Mouse (Mus musculus) hindbrain, postnatal 0 days (tissue): Measurements from ENCODE around the gene Ctcfl. TPM values are rescaled to one million over a fixed set of nuclear protein-coding genes. Genes with fewer than 3 reads are reported as not detected.
A peak's percentile ranks its signal among the peaks of the same experiment; 100 is the strongest.

Experiments used
- ATAC-seq: fragments of 200-750 bp; cut with Nextera tagmentation; 2 replicates; pipeline ENCODE4 v1.8.0; 2017; ENCODE audit warnings: mild to moderate bottlenecking, moderate TSS enrichment, moderate library complexity
- DNase-seq: peaks from one replicate; pipeline ENCODE4 v3.0.0-alpha.2; 2015; ENCODE audit warnings: low spot score
- H3K27ac ChIP-seq: fragments of 300-500 bp; sonication (generic); 2 replicates; pipeline ENCODE4 v1.5.1; 2014; ENCODE audit warnings: mild to moderate bottlenecking
- H3K27me3 ChIP-seq: fragments of 300-500 bp; sonication (generic); 2 replicates; pipeline ENCODE4 v1.6.1; 2014; ENCODE audit warnings: low read length, mixed read lengths; ENCODE audit not compliant: insufficient read depth
- H3K36me3 ChIP-seq: fragments of 300-500 bp; sonication (generic); 2 replicates; pipeline ENCODE4 v1.6.1; 2014; ENCODE audit warnings: low read length, mixed read lengths; ENCODE audit not compliant: insufficient read depth
- H3K4me1 ChIP-seq: fragments of 300-500 bp; sonication (generic); 2 replicates; pipeline ENCODE4 v1.6.1; 2014; ENCODE audit warnings: antibody characterized with exemption, low read length, mixed read lengths; ENCODE audit not compliant: insufficient read depth
- H3K4me2 ChIP-seq: fragments of 300-500 bp; sonication (generic); 2 replicates; pipeline ENCODE4 v1.6.1; 2014; ENCODE audit warnings: low read depth, mild to moderate bottlenecking, low read length, moderate library complexity, mixed read lengths
- H3K4me3 ChIP-seq: fragments of 300-500 bp; sonication (generic); 2 replicates; pipeline ENCODE4 v1.5.1; 2014; ENCODE audit warnings: low read length
- H3K9ac ChIP-seq: fragments of 300-500 bp; sonication (generic); replicated peaks from 2 replicates; pipeline ENCODE4 v1.6.1; 2014; ENCODE audit warnings: mild to moderate bottlenecking, low read length, moderate library complexity, mixed read lengths
- H3K9me3 ChIP-seq: fragments of 300-500 bp; sonication (generic); 2 replicates; pipeline ENCODE4 v1.6.1; 2016; ENCODE audit warnings: low read length, mixed read lengths
- CTCF ChIP-seq: IDR thresholded peaks from 2 replicates; pipeline ENCODE4 v1.5.1; 2016; ENCODE audit warnings: antibody characterized with exemption, control low read depth, low read depth
- WGBS: fragments of 180-500 bp; shearing (Covaris S2); extraction: QIAGEN DNeasy Blood & Tissue Kit; methylation state at CpG from one replicate; pipeline ENCODE4 v1.1.7; 2014; 5-methylcytosine and 5-hydroxymethylcytosine counted together
- polyA plus RNA-seq: library from polyadenylated mRNA; unstranded; fragments of >200 nt; fragmentation: Nextera tagmentation; extraction: Ambion mirVana; gene quantifications from 2 replicates; pipeline ENCODE4 v1.2.1, GENCODE M21; 2015
- total RNA-seq: library from RNA; depleted of rRNA; stranded (reverse); fragments of >200 nt; gene quantifications from 2 replicates; pipeline ENCODE4 v1.2.3, GENCODE M21; 2014

The Ctcfl gene
- total and polyA plus RNA-seq, 2 experiments from 2014 or later: not detected

GRCm38 (mm10) chr2:173159354-173160311, 40.3 kb upstream of the Ctcfl start:
- peak; percentile 90 for TF ChIP-seq CTCF
- Histone ChIP-seq H3K27me3 (no peaks in the 10 kb centered on the region), H3K27ac (peak overlapping the region; percentile 1; the same call in 1 of the 2 replicates), H3K4me3 (no peak overlapping the region), H3K9me3 (no peaks in the 10 kb centered on the region), H3K9ac (no peak overlapping the region), H3K4me2 (no peak overlapping the region), H3K36me3 (no peaks in the 10 kb centered on the region), H3K4me1 (no peaks in the 10 kb centered on the region)
- WGBS: 49% methylated on average over 24 of the region's 24 CpGs
- ATAC-seq: peak; percentile 91
- peak; percentile 86 for DNase-seq

GRCm38 (mm10) chr2:173158390-173159055, 39.2 kb upstream of the Ctcfl start:
- H3K27me3 ChIP-seq: no peaks in the 10 kb centered on the region
- DNase-seq: no peak
- no peak overlapping the region for H3K9ac ChIP-seq
- no peaks in the 10 kb centered on the region for H3K4me1 ChIP-seq
- H3K27ac ChIP-seq: no peak overlapping the region
- no peaks in the 10 kb centered on the region for H3K36me3 ChIP-seq
- TF ChIP-seq CTCF: no peak
- no peak overlapping the region for H3K4me2 ChIP-seq
- ATAC-seq: no peak
- no peaks in the 10 kb centered on the region for H3K9me3 ChIP-seq
- 86% methylated on average over 19 of the region's 19 CpGs for WGBS
- H3K4me3 ChIP-seq: no peak overlapping the region

- no peaks in the 10 kb centered on the region for H3K9me3 ChIP-seq
- no peak overlapping the region for H3K4me3 ChIP-seq
- no peaks in the 10 kb centered on the region for H3K4me1 ChIP-seq
- H3K36me3 ChIP-seq: no peaks in the 10 kb centered on the region
- 95% methylated on average over 4 of the region's 4 CpGs for WGBS
- no peak for TF ChIP-seq CTCF
- no peaks in the 10 kb centered on the region for H3K27me3 ChIP-seq
- H3K27ac ChIP-seq: no peak overlapping the region
- ATAC-seq (no peak), DNase-seq (no peak)
- H3K4me2 ChIP-seq: no peak overlapping the region
- no peak overlapping the region for H3K9ac ChIP-seq
Measured at GRCm38 (mm10) chr2:173157871-173158270, 38.5 kb upstream of the Ctcfl start.

GRCm38 (mm10) chr2:173157376-173157775, 38.1 kb upstream of the Ctcfl start:
- no peaks in the 10 kb centered on the region for H3K27me3 ChIP-seq
- no peak for ATAC-seq
- H3K36me3 ChIP-seq: no peaks in the 10 kb centered on the region
- WGBS: 64% methylated on average over 4 of the region's 4 CpGs
- H3K4me1 ChIP-seq: no peaks in the 10 kb centered on the region
- no peak for TF ChIP-seq CTCF
- H3K9me3 ChIP-seq: no peaks in the 10 kb centered on the region
- no peak overlapping the region for H3K4me3 ChIP-seq
- no peak for DNase-seq
- no peak overlapping the region for H3K4me2 ChIP-seq
- no peak overlapping the region for H3K9ac ChIP-seq
- no peak overlapping the region for H3K27ac ChIP-seq

GRCm38 (mm10) chr2:173156923-173157322, 37.6 kb upstream of the Ctcfl start:
- Histone ChIP-seq H3K27ac (no peak overlapping the region), H3K9me3 (no peaks in the 10 kb centered on the region), H3K4me1 (no peaks in the 10 kb centered on the region), H3K9ac (no peak overlapping the region), H3K36me3 (no peaks in the 10 kb centered on the region), H3K27me3 (no peaks in the 10 kb centered on the region), H3K4me2 (no peak overlapping the region), H3K4me3 (no peak overlapping the region)
- 88% methylated on average over 13 of the region's 13 CpGs for WGBS
- DNase-seq (no peak), ATAC-seq (no peak)
- TF ChIP-seq CTCF: no peak

- no peak for DNase-seq
- Histone ChIP-seq H3K9me3 (no peaks in the 10 kb centered on the region), H3K4me1 (no peaks in the 10 kb centered on the region), H3K27ac (no peak overlapping the region), H3K4me2 (no peak overlapping the region), H3K4me3 (no peak overlapping the region), H3K27me3 (no peaks in the 10 kb centered on the region), H3K36me3 (no peaks in the 10 kb centered on the region), H3K9ac (no peak overlapping the region)
- no peak for ATAC-seq
- 94% methylated on average over 10 of the region's 10 CpGs for WGBS
- TF ChIP-seq CTCF: no peak
Measured at GRCm38 (mm10) chr2:173155907-173156306, 36.6 kb upstream of the Ctcfl start.
